Mouse (Mus musculus): ENCODE measurements at regions not wholly inside any gene's neighbourhood (a gene's known extent, or its start where the extent isn't known, plus 50 kb on each side); places are given as distances from the start of the nearest gene placed in this dataset.

DNA sequence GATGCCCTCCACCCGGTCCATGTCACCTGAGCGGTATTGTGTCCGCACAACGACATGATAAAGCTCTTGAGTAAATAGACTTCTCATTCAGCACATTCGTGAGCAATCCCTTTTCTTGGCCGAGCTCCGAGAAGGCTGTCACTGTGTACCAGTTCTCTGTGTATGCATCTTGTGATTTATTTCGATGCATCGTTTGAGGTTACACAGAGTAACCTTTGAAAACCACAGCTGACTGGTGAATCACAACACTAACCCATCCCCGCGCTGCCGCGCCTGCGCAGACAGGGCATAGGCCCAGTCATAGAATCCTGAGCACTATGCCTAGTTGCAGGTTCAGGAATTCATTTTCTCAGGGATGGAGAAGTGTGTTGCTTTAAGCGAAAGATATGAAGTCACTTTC is 201.4 kb downstream of the Med10 start:
- in situ Hi-C loops (cut with MboI, MseI) = no loop called here

DNA sequence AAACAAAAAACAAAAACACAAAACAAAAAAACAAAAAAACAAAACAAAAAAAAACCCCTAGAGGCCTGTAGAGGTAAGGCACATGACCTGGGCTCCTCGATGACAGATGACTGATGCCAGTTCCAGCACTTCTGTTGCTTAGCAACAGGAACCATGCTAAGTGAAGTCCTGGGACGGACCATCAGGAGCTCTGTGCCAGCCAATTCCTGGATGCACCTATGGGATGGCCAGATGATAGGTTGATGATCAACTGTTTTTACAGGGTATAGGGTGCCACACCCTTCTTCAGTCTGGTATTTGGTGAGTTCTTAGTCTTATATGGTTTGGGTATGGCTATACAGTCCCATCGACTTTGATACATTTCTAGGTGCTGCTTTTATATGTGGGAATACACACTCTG is 209.9 kb downstream of the Med10 start:
- in situ Hi-C loops (cut with MboI, MseI) = no loop called here

DNA sequence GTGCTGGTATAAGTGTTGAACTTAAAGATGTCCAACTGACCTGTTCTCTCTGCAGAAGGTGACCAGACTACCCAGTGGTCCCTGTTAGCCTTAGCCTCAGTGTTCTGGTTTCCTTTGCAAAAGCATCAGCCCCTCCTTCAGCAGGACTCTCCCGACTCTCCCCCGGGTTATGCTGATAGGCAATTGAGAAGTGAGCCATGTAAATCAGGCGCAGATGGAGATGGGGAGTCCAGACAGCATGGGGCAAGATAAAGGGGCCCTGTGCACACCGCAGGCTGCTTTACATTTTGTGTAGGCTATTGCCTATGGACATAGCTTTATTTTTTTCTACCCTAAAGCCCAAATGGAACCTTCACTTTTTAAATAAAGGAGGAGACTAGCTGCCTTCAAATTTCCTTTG is 213.0 kb downstream of the Med10 start:
- in situ Hi-C loops (cut with MboI, MseI) = no loop called here

DNA sequence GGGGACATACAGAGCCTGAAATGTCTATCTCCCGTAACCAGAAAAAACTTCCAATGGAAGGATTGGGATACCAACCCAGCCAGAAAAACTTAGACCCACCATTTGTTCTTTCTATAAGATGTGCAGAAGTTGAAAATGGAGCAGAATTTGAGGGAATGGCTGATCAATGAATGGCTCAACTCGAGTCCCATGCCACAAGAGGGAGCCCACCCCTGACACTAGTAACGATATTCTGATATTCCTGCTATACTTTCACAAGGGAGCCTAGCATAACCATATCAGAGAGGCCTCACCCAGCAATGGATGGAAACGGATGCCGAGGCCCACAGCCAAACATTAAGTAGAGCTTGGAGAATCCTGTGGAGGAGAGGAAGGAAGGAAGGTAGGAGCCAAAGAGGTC is 215.3 kb downstream of the Med10 start:
- in situ Hi-C loops (cut with MboI, MseI) = no loop called here

DNA sequence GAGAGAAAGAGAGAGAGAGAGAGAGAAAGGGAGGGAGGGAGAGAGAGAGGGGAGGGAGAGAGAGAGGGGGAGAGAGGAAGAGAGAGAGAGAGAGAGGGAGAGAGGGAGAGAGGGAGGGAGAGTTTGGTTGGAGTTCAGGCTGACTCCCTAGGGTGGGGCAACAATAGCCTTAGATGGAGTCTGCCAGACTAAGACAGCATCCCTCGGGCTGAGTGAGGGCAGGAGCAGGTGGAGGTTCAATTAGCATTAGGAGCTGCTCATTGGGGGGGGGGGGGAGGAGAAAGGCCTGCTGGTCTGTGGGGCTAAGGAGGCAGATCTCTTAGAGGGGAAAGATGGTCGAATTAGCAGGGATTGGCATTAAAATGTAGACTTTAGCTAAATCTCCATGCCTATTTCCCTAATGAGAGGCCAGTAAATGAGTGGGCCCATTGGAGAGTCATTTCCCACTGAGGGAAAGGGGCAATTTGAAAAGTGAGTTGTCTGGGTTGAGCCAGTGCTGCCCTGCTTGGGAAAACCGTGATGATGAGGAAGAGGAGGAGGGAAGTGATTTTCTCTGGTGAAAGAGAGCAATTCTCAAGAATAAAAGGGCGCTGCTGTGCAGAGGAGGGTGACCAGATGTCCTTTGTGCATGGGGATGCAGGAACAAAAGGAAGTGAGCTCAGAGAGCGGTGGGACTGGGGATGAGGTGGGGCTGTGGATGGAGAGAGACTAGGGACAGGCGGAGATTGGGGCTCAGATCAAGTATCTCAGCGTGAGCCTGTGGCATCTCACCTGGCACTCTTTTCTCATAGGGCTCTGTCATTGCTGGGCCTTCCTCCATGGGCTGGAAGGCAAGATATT is 218.0 kb downstream of the Med10 start:
- in situ Hi-C loops (cut with MboI, MseI) = no loop called here

DNA sequence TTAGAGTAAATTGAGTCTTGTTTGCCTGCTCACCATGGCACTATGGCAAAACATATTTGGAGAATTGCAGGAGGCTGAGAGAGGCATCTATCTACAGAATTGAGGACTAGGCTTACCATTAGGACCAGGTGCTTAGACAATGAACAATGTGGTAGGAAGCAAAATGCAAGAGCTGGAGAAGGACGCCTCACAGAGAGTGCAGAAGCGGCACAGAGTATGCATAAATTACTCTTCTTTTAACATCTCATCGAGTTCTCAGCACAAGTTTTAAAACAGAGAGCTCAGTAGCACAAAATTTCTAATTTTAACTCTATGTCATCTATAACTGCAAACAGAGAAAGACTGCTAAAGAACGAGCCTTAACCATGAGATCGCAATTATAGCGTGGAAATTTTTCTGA is 231.1 kb downstream of the Med10 start:
- in situ Hi-C loops (cut with MboI, MseI) = no loop called here

DNA sequence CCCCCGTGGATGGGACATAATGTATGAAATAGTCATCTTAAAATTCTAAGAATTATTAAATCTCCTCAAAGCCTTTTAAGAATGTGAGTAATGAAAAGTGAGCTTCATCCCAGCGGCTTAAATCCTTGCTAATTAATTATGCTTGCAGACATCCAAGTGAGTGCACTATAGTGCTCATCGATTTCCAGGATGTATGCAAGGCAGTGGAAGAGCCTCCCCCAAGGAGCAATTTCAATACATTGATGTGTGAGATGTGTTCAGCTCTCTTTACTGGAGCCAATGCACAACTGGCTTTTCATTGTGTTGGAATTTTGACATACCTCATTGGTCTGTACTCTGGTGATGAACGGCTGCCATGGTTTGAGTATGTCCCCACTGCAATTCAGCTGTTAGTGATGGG is 231.6 kb downstream of the Med10 start:
- in situ Hi-C loops (cut with MboI, MseI) = no loop called here

DNA sequence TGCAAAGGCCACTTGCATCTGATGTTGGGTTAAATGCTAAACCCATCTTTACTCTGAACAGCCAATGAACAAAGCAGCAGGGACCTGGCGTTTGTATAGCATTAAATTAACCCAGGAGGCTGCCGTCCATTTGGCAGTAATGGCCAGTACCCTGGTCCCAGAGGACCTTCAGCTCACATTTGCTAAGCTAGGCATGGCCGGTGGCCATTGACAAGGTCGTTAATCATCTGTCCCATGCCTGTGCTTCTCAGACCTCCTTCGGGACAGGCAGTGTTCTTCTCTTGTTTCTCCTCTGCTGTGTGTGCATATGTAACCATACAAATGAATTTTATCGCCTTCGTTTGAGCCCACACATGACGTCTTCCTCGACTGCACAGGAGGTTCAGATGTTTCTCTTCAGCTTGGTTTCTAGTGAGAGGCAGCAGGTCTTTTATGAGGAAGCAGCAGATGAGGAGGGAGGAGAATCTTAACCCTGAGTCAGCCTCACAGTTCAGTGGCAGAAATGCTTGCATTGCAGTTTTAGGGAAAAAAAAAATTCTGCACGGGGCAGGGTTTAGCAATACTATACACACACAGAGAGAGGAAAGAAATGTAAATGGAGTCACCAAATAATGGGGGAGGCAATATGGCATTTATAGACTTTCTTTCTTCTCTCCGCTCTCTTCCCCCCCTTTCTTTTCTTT is 235.9 kb downstream of the Med10 start:
- in situ Hi-C loops (cut with MboI, MseI) = no loop called here

DNA sequence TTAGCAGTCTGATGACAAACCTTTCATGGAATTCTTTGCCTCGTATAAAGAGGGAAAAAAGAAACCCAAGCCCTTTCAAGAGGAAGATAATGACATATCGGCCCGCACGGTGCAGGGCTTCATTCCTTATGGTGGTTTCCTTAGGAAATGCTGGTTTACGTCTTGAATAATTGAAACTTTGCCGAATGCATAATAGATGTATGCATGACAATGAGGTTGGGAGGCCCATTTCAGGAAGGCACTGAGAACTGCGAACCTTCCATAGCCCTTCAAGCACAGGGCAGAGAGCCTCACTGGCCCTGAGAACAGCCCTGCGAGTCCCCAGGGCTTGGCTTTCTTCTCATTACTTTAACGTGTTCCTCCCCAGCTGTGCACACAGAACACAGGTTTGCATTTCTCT is 255.7 kb downstream of the Med10 start:
- in situ Hi-C loops (cut with MboI, MseI) = no loop called here

DNA sequence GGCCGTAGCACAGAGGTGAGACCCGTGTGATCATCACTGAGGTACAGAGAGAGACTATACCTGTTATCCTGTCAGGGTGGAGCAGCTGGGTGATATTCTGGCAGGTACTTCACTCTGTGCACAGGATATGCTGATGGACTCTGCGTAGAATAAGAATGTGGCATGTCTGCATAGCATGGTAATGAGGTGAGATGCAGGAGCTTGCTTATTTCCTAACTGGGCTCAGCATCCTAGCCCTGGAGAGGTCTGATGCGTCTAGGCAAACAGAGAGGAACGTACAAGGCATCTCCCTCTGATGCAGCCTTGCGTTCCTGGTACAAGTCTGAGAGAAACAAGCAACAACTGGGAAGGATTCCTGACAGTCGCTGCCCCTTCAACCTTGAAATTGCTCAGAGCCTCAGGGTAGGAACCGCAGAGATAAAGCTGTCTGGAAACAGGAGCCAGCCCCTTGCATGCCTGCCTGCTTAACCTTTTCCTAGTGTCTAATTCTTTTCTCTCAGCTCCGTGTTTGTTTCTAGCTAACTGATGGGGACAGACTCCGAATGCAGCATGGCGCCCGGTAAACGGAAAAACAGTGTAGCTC is 259.3 kb downstream of the Med10 start:
- in situ Hi-C loops (cut with MboI, MseI) = no loop called here

DNA sequence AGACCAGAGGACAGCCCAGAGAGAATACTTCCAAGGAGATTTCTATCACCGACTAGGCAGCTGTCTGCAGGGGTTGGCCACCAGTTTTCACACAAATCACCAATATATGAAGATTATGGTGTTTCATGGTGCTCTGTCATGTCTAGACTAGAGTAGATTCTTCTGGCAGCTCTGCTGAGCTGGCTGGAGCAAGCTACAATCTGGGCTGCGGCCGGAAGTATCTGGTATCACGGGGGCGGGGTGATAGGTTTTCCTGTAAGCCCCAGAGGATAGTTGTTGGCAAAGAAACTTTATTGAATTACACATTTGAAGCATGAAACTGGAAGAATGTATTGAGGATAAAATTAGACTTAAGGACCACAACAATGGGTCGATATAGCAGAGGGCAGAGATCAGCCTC is 271.5 kb downstream of the Med10 start:
- in situ Hi-C loops (cut with MboI, MseI) = no loop called here

DNA sequence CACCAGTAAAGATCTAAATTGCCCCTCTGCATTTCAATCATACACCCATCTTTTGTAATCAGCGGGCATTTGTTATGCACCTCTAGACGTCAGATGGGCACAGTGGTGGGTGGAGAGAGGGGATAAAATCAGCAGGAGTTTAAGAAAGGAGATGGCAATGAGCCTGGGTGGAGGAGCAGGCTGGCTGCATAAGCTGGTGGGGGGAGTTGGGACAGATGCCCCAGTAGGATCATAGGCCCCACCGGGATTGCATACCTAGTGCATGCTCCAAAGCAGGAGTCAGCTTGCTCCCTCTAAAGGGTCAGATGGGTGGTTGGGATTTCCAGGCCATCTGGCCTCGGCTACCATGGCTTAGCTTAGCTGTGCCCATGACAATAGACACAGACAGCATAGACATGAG is 273.2 kb downstream of the Med10 start:
- in situ Hi-C loops (cut with MboI, MseI) = no loop called here

DNA sequence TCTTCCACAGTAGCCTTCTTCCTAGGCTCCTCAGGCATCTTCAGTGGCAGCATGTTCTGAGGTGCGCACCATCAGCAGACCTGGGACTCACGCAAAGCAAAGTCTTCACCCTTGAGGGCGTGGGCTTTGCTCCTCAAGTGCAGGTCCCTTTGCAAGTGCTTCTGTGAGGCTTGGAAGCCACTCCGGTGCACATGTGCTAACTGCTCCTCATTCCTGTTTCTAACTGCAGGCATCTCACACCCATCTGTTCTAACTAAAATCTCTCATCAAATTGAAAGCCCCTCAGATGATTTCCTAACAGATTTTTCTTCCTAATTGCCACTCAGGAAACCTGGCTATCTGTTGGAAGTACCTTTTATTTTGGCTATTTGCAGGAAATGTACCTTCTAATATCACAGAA is 278.9 kb downstream of the Med10 start:
- in situ Hi-C loops (cut with MboI, MseI) = no loop called here

DNA sequence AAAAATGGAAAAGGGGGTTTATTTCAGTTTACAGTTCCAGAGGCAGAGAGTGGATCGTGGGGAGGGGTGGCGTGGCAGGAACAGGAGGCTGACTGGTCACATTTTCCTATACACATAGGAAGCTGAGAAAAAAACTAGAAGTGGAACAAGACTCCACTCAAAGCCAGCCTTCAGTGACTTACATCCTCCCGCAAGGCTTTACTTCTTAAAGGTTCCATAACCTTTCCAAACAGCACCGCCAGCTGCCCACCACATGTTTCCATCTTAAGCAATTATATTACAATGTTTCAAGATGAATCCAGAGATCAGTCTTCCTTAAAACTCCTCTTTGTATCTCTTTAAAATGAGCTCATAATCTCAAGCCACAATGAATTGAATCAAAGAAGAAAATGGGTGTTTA is 290.7 kb downstream of the Med10 start:
- in situ Hi-C loops (cut with MboI, MseI) = no loop called here

DNA sequence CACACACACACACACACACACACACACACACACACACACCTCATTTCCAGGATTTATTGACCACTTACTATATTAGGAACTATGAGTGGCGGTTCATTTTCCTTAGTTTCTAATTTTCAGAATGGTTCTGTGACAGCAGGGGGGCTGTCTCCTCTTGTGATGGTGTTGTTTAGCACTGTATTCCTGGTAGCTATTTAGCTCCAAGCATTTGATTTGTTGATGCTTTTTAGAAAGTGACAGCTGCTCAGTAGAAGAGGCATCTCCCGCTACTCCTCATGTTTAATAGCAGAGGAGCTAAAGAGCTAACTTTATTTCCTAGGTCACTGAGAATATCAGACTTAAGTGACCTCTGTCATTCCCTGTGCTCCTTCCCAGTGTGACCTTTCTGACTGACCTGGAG is 291.8 kb downstream of the Med10 start:
- in situ Hi-C loops (cut with MboI, MseI) = no loop called here

DNA sequence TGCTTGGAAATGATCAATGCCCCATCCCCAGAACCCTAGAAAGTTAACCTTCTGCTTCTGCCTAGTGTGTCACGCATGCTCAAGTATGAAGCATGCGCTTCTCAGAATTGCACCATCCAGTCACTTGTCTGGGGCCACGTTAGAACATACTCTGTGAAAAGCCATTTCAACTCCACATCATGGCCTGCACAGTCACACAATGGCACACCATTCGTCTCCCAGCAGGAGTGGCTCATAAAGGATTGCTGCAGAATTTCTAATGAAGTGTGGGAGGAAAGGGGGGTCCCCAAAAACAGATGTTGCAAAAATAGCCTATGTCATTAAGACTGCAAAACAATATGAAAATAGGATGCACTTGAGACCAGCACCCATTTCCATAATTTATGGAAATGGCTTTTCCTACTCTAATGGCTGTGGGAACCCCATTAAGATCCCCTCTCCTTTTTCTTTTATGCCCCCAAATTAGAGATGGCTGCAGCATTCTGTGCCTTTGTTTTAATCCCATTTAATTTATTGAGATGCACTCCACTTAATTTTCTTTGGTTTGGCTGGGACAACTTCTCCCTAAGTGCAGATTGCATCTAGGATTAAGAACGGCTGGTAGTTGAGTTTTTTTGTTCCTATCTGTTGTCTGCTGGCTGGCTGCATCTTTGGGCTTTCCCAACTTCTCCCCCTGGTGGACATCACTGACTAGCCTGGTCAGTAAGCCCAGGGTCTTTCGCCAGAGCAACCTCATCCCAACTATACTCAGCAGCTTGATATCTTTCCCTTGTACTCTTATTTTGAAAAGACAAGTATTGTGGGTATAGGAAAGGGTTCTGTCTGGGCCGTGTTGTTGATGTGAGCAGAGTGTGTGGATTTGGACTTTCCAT is 294.5 kb downstream of the Med10 start:
- in situ Hi-C loops (cut with MboI, MseI) = no loop called here

DNA sequence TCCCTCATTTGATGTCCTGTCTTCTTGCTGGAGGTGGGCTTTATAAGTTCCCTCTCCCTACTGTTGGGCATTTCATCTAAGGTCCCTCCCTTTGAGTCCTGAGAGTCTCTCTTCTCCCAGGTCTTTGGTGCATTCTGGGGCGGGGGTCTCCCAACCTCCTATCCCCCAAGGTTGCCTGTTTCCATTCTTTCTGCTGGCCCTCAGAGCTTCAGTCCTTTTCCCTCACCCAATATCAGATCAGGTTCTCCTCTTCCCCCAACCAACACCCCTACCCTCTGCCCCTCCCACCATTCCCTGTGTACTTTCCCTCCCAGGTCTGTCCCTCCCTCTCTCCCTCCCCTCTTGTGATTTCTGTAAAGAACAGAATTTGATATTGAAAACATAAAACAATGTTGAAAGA is 297.9 kb downstream of the Med10 start:
- in situ Hi-C loops (cut with MboI, MseI) = loop anchor here (10.0 kb wide), 1 partner anchor 455 kb away; no protein-coding TSS in a partner anchor

DNA sequence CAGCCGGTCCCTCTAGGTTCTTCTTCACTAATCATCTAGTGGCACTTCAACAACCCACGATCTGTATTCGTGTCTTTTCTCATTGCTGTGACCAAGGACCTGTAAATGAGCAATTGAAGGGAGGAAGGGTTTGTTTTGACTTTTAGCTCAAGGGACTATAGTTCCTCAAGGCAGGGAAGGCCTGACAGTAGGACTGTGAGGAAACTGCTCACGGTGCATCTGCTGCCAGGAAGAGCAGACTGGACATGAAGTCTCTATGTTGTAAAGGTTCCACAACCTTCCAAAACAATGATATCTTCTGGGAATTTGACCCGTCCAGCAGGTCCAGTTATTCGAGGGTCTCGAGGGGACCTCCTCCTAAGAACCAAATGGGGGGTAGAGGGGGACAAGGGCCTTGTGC is 300.8 kb downstream of the Med10 start:
- in situ Hi-C loops (cut with MboI, MseI) = loop anchor here (10.0 kb wide), 1 partner anchor 452 kb away; no protein-coding TSS in a partner anchor

DNA sequence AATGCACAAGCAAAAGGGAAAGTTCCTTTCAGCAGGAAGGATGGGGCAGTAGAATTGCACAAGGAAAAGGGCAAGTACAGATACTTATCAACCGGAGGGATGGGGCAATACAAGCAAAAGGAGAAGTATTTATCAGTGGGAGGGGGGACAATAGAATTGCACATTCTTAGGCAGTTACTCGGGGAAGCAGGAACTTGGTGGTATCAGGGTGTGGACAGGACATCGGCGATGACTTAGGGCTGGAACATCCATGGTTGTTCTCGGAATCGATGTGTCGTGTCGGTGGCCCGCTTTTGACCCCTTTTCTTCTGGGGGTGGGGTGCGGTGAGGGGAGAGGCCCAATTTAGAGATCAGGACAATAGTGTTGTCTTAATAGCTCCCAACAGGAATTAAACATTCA is 301.3 kb downstream of the Med10 start:
- in situ Hi-C loops (cut with MboI, MseI) = loop anchor here (10.0 kb wide), 1 partner anchor 451 kb away; no protein-coding TSS in a partner anchor

DNA sequence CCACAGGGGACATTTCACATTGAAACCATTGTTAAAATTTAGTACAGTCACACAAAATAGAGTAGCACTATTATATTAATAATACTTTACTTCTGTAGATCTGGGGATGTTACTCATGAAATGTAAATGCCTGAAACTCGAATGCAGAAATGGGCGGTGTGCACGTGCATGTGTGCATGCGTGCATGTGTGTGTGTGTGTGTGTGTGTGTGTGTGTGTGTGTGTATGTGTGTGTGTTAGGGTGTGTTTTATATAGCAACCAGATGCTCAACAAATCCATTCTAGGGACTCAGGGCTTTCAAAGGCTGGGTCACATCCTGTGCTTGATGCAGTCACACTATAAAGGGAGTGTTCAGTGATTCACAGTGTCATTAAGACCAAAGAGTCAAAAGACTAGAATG is 301.7 kb downstream of the Med10 start:
- in situ Hi-C loops (cut with MboI, MseI) = loop anchor here (10.0 kb wide), 1 partner anchor 451 kb away; no protein-coding TSS in a partner anchor

DNA sequence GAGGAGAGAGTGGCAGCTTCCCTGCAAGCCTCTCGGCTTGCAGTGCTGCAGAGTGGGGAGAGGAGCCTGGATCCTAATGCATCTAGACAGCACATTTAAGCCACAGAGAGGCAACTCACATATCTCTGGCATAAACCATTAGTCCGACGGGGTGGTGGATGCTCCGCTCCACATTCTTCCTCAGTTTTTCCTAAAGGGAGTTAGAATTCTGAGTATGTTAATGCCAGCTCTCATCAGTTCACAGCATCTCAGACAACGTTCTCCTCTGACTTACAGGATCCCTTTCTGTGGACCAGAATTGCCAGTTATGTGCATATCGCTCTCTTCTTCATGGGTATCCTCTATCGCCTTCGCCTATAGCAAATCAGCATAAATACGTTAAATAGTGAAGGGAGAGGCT is 313.4 kb downstream of the Med10 start:
- in situ Hi-C loops (cut with MboI, MseI) = no loop called here

All from regulatory T cell (primary cell).